Mouse (Mus musculus) liver, embryonic 11.5 days (tissue): ENCODE data around the gene Ropn1l. TPM values are rescaled to one million over a fixed set of nuclear protein-coding genes. Genes with fewer than 3 reads are reported as not detected.

ENCODE experiments used
- ATAC-seq: fragments of 200-750 bp; cut with Nextera tagmentation; replicated peaks from 2 replicates; pipeline ENCODE4 v1.8.0; 2017; ENCODE audit warnings: moderate number of reproducible peaks, mild to moderate bottlenecking, moderate TSS enrichment, moderate library complexity; ENCODE audit not compliant: low FRiP score
- DNase-seq: peaks from one replicate; pipeline ENCODE4 v3.0.0-alpha.2; 2017; ENCODE audit warnings: low spot score
- H3K27ac ChIP-seq: fragments of 300-500 bp; sonication (generic); 2 replicates; pipeline ENCODE4 v1.5.1; 2014; ENCODE audit warnings: mild to moderate bottlenecking, low read depth, low read length, control low read depth
- H3K27me3 ChIP-seq: fragments of 300-500 bp; sonication (generic); replicated peaks from 2 replicates; pipeline ENCODE4 v1.6.1; 2014; ENCODE audit warnings: low read length, mixed read lengths; ENCODE audit not compliant: control insufficient read depth, insufficient read depth
- H3K36me3 ChIP-seq: fragments of 300-500 bp; sonication (generic); 2 replicates; pipeline ENCODE4 v1.6.1; 2014; ENCODE audit warnings: mild to moderate bottlenecking, low read length, moderate library complexity, mixed read lengths; ENCODE audit not compliant: control insufficient read depth, insufficient read depth
- H3K4me1 ChIP-seq: fragments of 300-500 bp; sonication (generic); replicated peaks from 2 replicates; pipeline ENCODE4 v1.6.1; 2014; ENCODE audit warnings: low read length, mixed read lengths; ENCODE audit not compliant: control insufficient read depth, insufficient read depth
- H3K4me2 ChIP-seq: fragments of 300-500 bp; sonication (generic); 2 replicates; pipeline ENCODE4 v1.6.1; 2014; ENCODE audit warnings: mild to moderate bottlenecking, control low read depth, moderate library complexity
- H3K4me3 ChIP-seq: fragments of 300-500 bp; sonication (generic); 2 replicates; pipeline ENCODE4 v1.5.1; 2014; ENCODE audit warnings: low read depth, low read length, control low read depth
- H3K9ac ChIP-seq: fragments of 300-500 bp; sonication (generic); 2 replicates; pipeline ENCODE4 v1.6.1; 2014; ENCODE audit warnings: low read depth, low read length, control low read depth
- H3K9me3 ChIP-seq: fragments of 300-500 bp; sonication (generic); 2 replicates; pipeline ENCODE4 v1.6.1; 2016; ENCODE audit warnings: low read length, inconsistent platforms, mixed read lengths; ENCODE audit not compliant: control insufficient read depth
- WGBS: fragments of 180-500 bp; shearing (Covaris S2); extraction: QIAGEN DNeasy Blood & Tissue Kit; methylation state at CpG from one replicate; pipeline ENCODE4 v1.1.7; 2014; 5-methylcytosine and 5-hydroxymethylcytosine counted together
- polyA plus RNA-seq: library from polyadenylated mRNA; unstranded; fragments of >200 nt; fragmentation: Nextera tagmentation; extraction: Ambion mirVana; gene quantifications from 2 replicates; pipeline ENCODE4 v1.2.1, GENCODE M21; 2014

The Ropn1l gene
- polyA plus RNA-seq, 1 experiment from 2014 or later = 3.0 TPM

DNA sequence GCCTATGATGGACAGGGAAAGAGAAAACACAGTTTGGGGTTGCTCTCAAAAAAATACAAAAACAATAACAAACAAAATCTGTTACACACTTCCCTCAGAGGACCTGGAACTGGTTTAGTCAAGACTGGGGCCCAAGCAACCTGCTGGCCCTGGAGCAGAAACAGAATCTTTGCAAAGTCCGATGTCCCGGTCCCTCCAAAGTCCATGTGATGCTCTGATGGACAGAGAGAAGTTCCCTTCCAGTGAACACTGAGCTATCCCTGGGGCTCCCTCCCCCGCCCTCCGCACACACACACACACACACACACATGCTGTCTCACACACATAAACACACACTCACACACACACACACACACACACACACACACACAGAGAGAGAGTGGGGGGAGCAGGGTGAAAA, 57.6 kb downstream of the Ropn1l start:
- Histone ChIP-seq H3K27ac (no peak overlapping the region), H3K4me3 (no peak overlapping the region), H3K27me3 (no peaks in the 10 kb centered on the region), H3K4me1 (no peaks in the 10 kb centered on the region), H3K36me3 (no peaks in the 10 kb centered on the region), H3K9me3 (no peaks in the 10 kb centered on the region), H3K4me2 (no peak overlapping the region), H3K9ac (no peak overlapping the region)
- DNase-seq (no peak), ATAC-seq (no peak)
- 90% methylated on average over 4 of the region's 4 CpGs for WGBS

DNA sequence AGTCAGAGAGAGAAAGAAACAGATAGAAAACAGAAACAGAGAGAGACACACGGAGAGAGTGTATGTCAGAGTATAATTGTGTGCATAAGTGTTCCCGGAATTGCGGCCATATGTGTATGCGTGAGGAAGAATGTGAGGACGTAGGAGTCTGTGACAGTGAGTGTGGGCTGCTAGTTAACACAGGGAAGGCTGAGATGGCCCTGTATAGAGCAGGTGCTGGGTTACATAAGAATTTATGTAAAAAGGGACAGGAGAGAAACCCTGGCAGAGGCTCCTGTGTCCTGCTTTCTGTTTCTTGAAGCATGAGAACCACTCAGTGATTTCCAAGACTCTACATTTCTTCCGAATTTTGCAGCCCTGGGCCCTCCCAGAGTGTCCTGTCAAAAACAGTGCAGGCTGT, 60.1 kb downstream of the Ropn1l start:
- H3K4me1 ChIP-seq = no peaks in the 10 kb centered on the region
- H3K4me2 ChIP-seq = no peak overlapping the region
- no peak overlapping the region for H3K27ac ChIP-seq
- DNase-seq (no peak), ATAC-seq (no peak)
- H3K9me3 ChIP-seq = no peaks in the 10 kb centered on the region
- no peaks in the 10 kb centered on the region for H3K27me3 ChIP-seq
- 76% methylated on average over 6 of the region's 6 CpGs for WGBS
- no peak overlapping the region for H3K4me3 ChIP-seq
- no peak overlapping the region for H3K9ac ChIP-seq
- no peaks in the 10 kb centered on the region for H3K36me3 ChIP-seq

DNA sequence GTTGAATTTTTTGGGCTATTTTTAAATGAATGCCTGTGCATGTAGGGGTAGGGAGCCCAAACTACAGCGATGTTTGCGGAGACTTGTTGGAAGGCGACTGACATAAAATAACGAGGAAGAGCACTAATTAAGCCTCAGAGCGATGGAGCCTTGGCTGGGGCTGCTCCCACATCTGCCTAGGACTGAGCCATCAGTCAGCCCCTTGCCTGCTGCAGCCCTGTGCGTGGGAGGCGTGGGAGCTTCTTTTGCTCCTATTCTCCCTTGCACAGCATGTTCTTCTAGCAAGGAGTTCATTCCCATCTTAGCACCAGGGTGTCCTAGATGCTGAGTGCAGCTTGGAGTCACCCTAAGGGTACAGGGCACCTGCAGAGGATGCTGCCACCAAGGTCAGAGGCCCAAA, 60.8 kb downstream of the Ropn1l start:
- Histone ChIP-seq H3K36me3 (no peaks in the 10 kb centered on the region), H3K4me2 (no peak overlapping the region), H3K4me1 (no peaks in the 10 kb centered on the region), H3K4me3 (no peak overlapping the region), H3K27ac (no peak overlapping the region), H3K9me3 (no peaks in the 10 kb centered on the region), H3K9ac (no peak overlapping the region), H3K27me3 (no peaks in the 10 kb centered on the region)
- 80% methylated on average over 7 of the region's 7 CpGs for WGBS
- DNase-seq (no peak), ATAC-seq (no peak)

DNA sequence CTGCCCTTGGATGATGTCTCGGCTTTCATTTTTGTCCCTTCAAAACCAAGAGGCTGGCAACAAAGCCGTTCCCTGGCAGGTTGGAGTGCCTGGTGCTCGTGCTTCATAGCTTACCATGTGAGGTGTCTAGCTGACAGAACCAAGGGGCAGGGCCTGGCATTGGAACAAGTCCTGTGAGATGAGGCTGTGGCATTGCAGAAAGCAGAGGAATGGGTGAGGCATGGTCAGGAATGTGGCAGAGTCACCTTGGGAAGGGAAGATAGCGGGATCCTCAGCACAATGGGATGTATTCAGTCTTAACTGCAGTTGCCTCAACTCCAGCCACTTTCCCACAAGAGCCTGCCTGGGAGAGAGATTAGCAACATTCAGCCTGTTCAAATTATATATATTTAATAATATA, 61.4 kb downstream of the Ropn1l start:
- no peaks in the 10 kb centered on the region for H3K36me3 ChIP-seq
- H3K27me3 ChIP-seq = no peaks in the 10 kb centered on the region
- H3K9ac ChIP-seq = no peak overlapping the region
- H3K27ac ChIP-seq = no peak overlapping the region
- WGBS = 78% methylated on average over 4 of the region's 4 CpGs
- ATAC-seq = no peak
- no peaks in the 10 kb centered on the region; the same call in 1 of the 2 replicates for H3K9me3 ChIP-seq
- no peak overlapping the region for H3K4me3 ChIP-seq
- DNase-seq = no peak
- no peak overlapping the region for H3K4me2 ChIP-seq
- H3K4me1 ChIP-seq = no peaks in the 10 kb centered on the region

Other genes starting within 250 kb of the Ropn1l start
- gene Dap, start 229.4 kb downstream of the Ropn1l start, polyA plus RNA-seq = 65.4 and 76.9 TPM in 2 replicates
- gene Ankrd33b, start 86.0 kb downstream of the Ropn1l start, polyA plus RNA-seq = 0.64 and 1.2 TPM in 2 replicates
- gene March6, start 77.3 kb upstream of the Ropn1l start, polyA plus RNA-seq = 35.5 and 36.1 TPM in 2 replicates
- gene Cmbl, start 111.7 kb upstream of the Ropn1l start, polyA plus RNA-seq = 2.9 TPM in 2 replicates
- gene Cct5, start 148.1 kb upstream of the Ropn1l start, polyA plus RNA-seq = 683 and 762 TPM in 2 replicates
- 13.8 and 14.3 TPM in 2 replicates for gene Fam173b, start 148.1 kb upstream of the Ropn1l start, polyA plus RNA-seq